Mouse (Mus musculus) kidney, postnatal 25 days (tissue): ENCODE measurements at regions not wholly inside any gene's neighbourhood (a gene's known extent, or its start where the extent isn't known, plus 50 kb on each side); places are given as distances from the start of the nearest gene placed in this dataset.
A peak's percentile ranks its signal among the peaks of the same experiment; 100 is the strongest.

Experiments
- DNase-seq, 2 experiments: peaks; one replicate each; pipeline ENCODE4 v3.0.0; 2021; ENCODE audit warnings: mixed read lengths in 2 of 2

DNA sequence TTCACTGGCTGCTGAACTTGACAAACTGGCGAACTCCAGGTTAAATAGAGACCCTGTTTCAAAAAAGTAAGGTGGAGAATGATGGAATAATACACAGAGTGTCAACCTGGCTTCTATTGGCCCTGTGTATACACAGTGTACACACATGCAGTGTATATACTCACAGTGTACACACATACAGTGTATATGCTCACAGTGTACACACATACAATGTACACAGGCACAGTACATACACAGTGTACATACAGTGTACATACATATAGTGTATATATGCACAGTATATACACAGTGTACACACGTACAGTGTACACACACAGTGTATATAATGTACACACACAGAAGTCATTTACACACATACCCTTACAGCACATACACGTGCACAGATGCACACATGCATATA, 52.4 kb upstream of the Aldh1b1 start:
- no peak for DNase-seq

- DNase-seq: no peak
These were observed 53.1 kb upstream of the Aldh1b1 start for GRCm38 (mm10) chr4:45745746-45746145.

- DNase-seq: no peak
These were observed 53.9 kb upstream of the Aldh1b1 start for GRCm38 (mm10) chr4:45744849-45745407.

DNA sequence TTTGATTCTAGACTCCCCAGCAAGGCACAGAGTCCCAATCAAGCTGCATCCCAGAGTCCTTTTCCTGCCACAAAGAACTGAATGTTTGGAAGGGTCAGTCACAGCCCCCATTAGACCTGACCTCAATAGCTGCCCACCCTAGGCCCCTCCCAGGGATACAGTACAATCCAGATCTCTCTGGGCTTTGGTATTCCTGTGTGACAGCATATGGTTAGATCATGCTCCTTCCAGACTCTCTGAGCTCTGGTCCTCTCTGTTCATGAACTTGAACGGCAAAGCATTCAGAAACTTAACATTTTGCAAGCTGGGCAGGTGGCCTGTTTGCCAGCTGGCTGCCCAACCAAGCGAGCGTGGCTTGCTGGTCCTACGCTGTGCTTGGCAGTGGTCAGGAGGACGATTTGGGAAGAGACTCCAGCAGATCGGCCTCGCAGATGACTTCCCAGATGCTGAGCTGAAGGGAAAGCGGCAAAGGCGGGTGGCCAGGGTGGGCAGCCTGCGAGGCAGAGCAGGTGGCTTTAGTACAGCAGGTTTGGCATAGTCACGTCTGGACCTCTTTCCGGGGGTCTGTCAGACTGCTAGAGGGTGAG, 58.0 kb upstream of the Aldh1b1 start:
- no peak for DNase-seq

- no peak for DNase-seq
These were observed 58.5 kb upstream of the Aldh1b1 start for GRCm38 (mm10) chr4:45740319-45740718.

DNA sequence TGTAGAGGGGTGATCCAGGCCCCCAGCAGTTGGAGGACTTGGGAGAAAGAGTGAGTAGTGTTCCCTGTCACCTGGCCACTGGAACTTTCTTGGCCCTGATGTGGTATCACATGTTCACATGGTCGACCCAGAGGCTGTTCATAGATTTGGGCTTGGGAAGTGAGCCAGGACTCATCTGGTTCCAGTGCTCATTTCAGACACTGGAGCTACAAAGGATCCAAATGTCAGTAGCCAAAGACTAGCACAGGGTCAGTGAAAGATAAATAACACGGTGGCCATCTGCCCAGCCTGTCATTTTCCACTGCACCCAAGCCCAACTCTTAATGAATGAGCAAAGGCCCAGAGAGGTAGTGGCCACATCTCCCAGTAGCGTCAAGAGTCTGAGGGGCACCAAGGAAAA, 59.1 kb upstream of the Aldh1b1 start:
- no peak for DNase-seq

- no peak for DNase-seq
These were observed 59.7 kb upstream of the Aldh1b1 start for GRCm38 (mm10) chr4:45739168-45739567.

DNA sequence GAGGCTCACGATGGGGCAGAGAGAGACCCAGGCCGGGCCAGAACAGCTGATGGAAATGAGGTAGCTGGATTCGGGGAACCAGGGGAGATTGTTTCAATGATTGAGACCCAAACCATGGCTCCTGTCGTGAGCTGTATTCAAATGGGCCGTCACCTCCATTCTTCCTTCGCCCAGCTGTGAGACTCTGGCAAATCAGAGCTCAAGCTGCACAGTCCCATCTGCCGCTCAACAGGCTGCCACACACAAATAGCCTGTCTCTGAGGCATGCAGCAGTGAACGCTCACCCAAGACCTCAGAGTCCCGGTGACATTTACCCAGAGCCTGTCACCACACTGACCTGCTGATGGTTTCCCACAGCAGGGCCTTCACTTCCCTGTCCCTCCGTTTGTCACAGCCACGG, 60.1 kb upstream of the Aldh1b1 start:
- no peak for DNase-seq

GRCm38 (mm10) chr4:45736215-45736815, 62.5 kb upstream of the Aldh1b1 start:
- no peak for DNase-seq

DNA sequence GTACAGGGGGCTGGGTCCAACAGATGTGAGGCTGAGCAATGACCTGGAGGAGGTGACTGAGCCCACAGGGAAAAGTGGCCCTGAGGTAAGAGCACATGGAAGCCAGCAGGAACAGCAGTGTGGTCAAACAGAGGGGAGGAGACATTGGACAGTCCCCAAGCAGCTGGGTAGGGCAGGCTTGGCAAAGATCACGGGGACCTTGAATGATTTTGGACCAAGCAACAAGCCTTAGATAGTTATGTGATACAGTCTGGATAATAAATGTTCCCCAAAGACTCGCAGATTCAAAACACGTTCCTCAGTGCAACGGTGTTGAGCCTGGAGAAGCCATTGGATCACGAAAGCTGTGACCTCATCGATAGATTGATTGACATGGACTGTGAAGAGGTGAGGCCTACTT, 64.8 kb upstream of the Aldh1b1 start:
- no peak for DNase-seq

GRCm38 (mm10) chr4:45730862-45731831, 67.7 kb upstream of the Aldh1b1 start:
- DNase-seq: peak in 1 of 2 experiments; percentile 20

DNA sequence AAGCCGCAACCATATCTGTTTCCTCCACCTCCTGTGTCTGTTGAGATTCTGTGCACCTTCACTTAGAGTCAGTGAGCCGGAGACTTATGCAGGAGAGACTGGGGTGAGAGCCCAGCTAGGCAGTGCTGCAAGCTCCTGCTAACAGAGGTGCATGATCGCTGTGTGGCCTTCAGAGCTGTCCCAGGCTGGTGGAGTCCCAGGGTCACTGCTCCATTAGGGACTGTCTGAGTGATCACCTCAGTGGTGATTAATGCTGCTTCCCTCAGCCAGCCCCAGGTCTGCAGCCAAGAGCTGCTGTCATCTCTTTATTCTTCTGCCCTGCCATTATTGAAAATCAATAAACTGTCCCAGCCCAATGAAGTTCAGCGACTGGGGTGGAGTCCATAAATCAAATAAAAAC, 69.0 kb upstream of the Aldh1b1 start:
- no peak for DNase-seq

GRCm38 (mm10) chr4:45728825-45729224, 70.0 kb upstream of the Aldh1b1 start:
- DNase-seq: no peak

DNA sequence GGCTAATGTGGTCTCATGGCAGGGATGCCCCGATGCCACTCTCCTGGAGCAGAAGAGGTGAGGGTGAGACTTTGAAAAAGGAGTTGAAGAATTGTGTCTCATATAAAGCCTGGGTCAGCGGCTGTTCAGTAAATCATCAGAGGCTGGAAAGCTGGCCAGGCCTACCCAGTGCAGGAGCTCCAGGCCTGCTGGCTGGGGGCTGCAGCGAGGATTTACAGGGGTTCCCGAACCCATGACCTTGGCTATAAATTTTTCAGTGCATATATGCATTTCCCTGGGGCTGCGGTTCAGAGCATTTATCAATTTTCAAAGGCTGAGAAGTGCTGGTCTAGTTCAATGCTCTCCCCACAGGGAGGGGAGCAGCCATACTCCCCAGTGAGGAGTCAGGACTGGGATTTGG, 70.9 kb upstream of the Aldh1b1 start:
- DNase-seq: no peak

GRCm38 (mm10) chr4:45727474-45727873, 71.3 kb upstream of the Aldh1b1 start:
- no peak for DNase-seq

DNA sequence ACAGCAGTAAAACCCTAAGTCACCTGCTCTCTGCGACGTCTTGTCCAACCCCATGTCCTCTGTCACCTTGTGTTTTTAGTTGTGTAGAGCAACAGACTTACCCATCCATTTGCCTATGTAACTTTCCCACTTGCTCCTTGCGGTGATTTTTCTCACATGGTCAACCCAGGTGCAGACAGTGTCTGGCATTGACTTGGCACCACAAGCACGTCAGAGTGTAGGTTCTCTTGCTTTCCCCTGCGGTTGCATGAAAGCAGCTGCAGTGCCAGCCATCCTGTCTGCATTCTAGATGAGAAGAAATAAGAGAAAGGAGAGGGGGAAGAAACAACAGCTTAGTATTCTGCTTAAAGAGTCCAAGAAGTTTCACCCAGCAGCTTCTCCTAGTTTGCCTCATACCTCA, 72.0 kb upstream of the Aldh1b1 start:
- DNase-seq: no peak

DNA sequence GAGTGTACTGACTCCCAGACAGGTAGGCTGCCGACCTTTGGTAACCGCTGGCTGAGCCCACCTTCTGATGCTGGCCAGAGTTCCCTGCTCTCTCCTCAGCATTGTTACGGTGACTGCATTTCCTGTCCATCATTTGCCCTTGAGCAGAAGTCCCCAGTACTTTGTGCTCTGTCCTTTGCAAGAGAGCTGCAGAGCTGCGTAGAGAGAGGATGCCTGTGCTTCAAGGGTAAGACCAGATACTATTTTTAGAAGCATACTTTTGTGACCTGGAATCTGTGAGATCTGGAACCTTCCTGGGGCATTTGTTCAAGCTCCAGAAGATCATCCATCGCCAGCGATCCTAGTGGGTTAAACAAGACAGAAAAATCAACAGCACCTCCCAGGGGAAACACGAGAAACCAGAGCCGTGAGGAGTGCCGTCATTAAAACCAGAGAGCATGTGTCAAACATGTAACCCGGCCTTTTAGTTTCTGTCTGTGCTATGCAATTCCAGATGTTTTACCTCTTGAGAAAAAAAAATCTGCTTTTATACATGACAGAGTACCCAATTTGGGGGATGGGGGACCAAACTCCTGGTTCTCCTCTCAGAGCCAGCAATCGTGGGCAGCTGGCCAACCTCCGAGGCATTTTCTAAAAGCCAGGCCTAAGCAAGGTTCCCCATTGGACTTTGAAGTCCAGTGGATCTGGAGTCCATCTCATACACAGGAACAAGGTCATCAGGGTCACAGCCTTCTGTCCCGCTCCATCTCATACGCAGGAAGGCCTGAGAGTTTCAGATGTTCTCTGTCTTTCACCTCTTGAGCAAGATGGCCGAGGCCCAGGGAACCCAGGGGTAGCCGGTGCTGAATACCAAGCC, 73.5 kb upstream of the Aldh1b1 start:
- peak; percentile 7 to 47 for DNase-seq

DNA sequence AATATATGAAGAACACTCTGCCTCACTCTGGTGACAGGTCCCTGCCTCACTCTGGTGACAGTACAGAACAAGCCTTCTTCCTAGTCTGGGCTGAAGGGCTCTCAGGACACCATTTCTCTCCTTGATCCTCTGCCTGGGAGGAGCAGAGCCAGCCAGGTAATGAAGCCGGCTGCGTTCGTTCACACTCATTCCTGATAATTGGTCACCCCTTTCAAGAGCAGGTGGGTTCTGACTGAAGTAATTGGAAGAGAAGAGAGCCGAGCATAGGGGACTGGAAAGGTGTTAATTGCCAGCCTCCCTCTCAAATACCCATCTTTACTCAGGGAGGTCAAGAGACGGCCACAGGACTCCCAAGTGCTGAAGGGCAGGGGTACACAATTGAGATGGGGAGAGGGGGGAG, 78.5 kb upstream of the Aldh1b1 start:
- DNase-seq: no peak

DNA sequence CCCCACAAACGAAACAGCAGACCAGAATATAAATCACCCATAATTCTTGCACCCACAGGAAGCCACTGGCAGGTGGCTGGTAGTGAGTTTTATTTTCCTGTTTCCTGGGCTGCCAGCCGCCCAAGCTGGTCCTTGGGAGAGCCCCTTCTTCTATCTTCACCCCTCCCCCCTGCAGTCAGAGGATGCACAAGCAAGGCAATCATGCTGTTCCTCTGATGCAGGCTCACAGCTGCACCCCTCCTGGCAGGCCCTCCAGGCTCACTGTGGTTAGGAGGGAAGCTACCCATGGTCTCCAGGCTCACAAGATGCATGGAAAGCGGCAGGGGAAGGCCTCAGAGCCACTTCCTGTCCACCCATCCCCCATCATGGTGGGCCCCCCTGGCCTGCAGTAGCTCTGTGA, 79.3 kb upstream of the Aldh1b1 start:
- DNase-seq: no peak

- no peak for DNase-seq
These were observed 82.9 kb upstream of the Aldh1b1 start for GRCm38 (mm10) chr4:45715878-45716277.

- no peak for DNase-seq
These were observed 84.8 kb upstream of the Aldh1b1 start for GRCm38 (mm10) chr4:45713837-45714508.
